Mouse (Mus musculus): ENCODE measurements around the gene Mcrip2. TPM values are rescaled to one million over a fixed set of nuclear protein-coding genes. Genes with fewer than 3 reads are reported as not detected.

The Mcrip2 gene
- polyA plus RNA-seq, 1 experiment from 2014 or later: 127 TPM

GRCm38 (mm10) chr17:25835301-25835700 lies 33.3 kb downstream of the Mcrip2 start:
- WGBS (ENCODE audit: insufficient replicate concordance): 87% methylated on average over 7 of the region's 7 CpGs
- Histone ChIP-seq H3K4me1 (ENCODE audit: insufficient read depth) (peaks cover 58% of the 10 kb centered on the region), H3K27ac (ENCODE audit: low read depth) (no peak overlapping the region), H3K4me2 (ENCODE audit: low read depth, low read length) (peak overlapping the region; percentile 99), H3K9me3 (ENCODE audit: low read length) (no peaks in the 10 kb centered on the region), H3K4me3 (ENCODE audit: low read depth, low read length) (no peak overlapping the region), H3K9ac (replicated peaks) (no peak overlapping the region), H3K27me3 (ENCODE audit: insufficient read depth, low read length) (no peaks in the 10 kb centered on the region), H3K36me3 (replicated peaks; ENCODE audit: insufficient read depth, low read length) (peaks cover 35% of the 10 kb centered on the region)
- no peak for DNase-seq
- ATAC-seq: no peak
- TF ChIP-seq CTCF (IDR thresholded peaks at IDR 0.05; ENCODE audit: low read depth): no peak
- TF ChIP-seq EP300 (IDR thresholded peaks at IDR 0.05; ENCODE audit: low read depth): no peak

- no peaks in the 10 kb centered on the region for H3K9me3 ChIP-seq (ENCODE audit: low read length)
- TF ChIP-seq CTCF (IDR thresholded peaks at IDR 0.05; ENCODE audit: low read depth) (no peak), EP300 (IDR thresholded peaks at IDR 0.05; ENCODE audit: low read depth) (no peak)
- H3K36me3 ChIP-seq (replicated peaks; ENCODE audit: insufficient read depth, low read length): peaks cover 32% of the 10 kb centered on the region
- H3K27ac ChIP-seq (ENCODE audit: low read depth): peak overlapping the region; percentile 99
- WGBS (ENCODE audit: insufficient replicate concordance): 76% methylated on average over 12 of the region's 12 CpGs
- no peaks in the 10 kb centered on the region for H3K27me3 ChIP-seq (ENCODE audit: insufficient read depth, low read length)
- H3K9ac ChIP-seq (replicated peaks): peak overlapping the region; percentile 84
- H3K4me1 ChIP-seq (ENCODE audit: insufficient read depth): peaks cover 62% of the 10 kb centered on the region
- peak overlapping the region; percentile 99 for H3K4me2 ChIP-seq (ENCODE audit: low read depth, low read length)
- peak overlapping the region; percentile 75 for H3K4me3 ChIP-seq (ENCODE audit: low read depth, low read length)
- DNase-seq (no peak), ATAC-seq (no peak)
Measured at GRCm38 (mm10) chr17:25834595-25835222, 33.9 kb downstream of the Mcrip2 start.

DNA sequence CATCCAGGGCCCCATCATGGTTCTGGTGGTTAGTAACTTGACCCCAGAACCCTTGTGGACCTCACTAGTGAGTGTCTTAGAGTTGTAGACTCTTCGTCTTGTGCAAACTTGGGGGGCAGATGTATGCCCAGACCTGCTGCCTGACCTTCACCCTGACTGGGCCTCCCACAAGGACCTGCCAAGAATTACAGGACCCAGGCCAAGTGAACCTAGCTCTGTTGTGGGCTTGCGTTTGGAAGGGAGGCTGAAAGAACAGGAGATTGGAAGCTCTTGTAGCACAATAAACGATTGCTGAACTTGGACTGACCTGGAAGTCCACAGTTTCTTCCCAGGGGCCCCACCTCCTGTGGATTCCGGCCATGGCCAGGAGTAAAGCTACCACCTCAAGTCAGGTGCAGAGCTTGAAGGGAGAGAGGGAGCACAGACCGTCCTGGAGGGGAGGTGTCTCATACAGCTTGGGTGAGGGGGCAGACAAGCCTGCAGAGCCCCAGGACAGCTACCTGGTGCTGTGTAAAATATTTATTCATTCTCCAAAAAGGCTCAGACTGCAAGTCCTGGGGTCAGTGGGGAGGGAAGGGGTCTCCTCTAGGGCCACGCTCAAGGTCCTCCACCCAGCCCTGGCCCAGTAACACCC lies 34.5 kb downstream of the Mcrip2 start:
- peaks cover 26% of the 10 kb centered on the region for H3K36me3 ChIP-seq (replicated peaks; ENCODE audit: insufficient read depth, low read length)
- H3K4me1 ChIP-seq (ENCODE audit: insufficient read depth): peaks cover 67% of the 10 kb centered on the region
- DNase-seq (no peak), ATAC-seq (no peak)
- H3K4me2 ChIP-seq (ENCODE audit: low read depth, low read length): peak overlapping the region; percentile 99
- peak overlapping the region; percentile 84 for H3K9ac ChIP-seq (replicated peaks)
- WGBS (ENCODE audit: insufficient replicate concordance): 33% methylated on average over 6 of the region's 6 CpGs
- no peaks in the 10 kb centered on the region for H3K9me3 ChIP-seq (ENCODE audit: low read length)
- peak overlapping the region; percentile 99 for H3K27ac ChIP-seq (ENCODE audit: low read depth)
- TF ChIP-seq EP300 (IDR thresholded peaks at IDR 0.05; ENCODE audit: low read depth): no peak
- no peak for TF ChIP-seq CTCF (IDR thresholded peaks at IDR 0.05; ENCODE audit: low read depth)
- H3K4me3 ChIP-seq (ENCODE audit: low read depth, low read length): peak overlapping the region; percentile 75
- H3K27me3 ChIP-seq (ENCODE audit: insufficient read depth, low read length): no peaks in the 10 kb centered on the region

DNA sequence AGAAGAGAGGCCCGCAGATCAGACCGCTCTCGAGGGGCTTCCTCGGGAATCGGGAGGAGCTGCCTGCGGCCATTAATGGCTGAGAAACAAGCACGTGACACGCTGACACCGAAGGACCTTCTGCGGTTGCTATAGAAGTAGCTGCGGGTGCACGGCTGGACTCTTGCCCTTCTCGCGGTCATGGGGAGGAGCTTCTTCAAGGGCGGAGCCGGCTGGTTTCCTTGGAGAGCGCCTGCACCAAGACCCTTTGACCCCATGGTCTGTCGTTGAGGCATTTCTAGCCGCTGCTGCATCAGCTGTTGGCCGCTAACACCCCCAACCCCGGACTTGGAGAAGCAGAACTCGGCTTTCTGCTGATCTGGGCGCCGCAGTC lies 35.3 kb downstream of the Mcrip2 start, which contains the start of gene Stub1:
Gene Stub1, minus strand, starts transcription at position 114 of the 373 bp plus-strand sequence.
- peak; percentile 87 for DNase-seq
- no peaks in the 10 kb centered on the region for H3K9me3 ChIP-seq (ENCODE audit: low read length)
- H3K9ac ChIP-seq (replicated peaks): peak within 1 kb of the TSS; percentile 84
- H3K27ac ChIP-seq (ENCODE audit: low read depth): peak within 1 kb of the TSS; percentile 99
- no peaks in the 10 kb centered on the region for H3K27me3 ChIP-seq (ENCODE audit: insufficient read depth, low read length)
- H3K36me3 ChIP-seq (replicated peaks; ENCODE audit: insufficient read depth, low read length): peaks cover 21% of the 10 kb centered on the region
- TF ChIP-seq CTCF (IDR thresholded peaks at IDR 0.05; ENCODE audit: low read depth) (no peak), EP300 (IDR thresholded peaks at IDR 0.05; ENCODE audit: low read depth) (no peak)
- peak within 1 kb of the TSS; percentile 99 for H3K4me2 ChIP-seq (ENCODE audit: low read depth, low read length)
- under 1% methylated on average over 24 of the region's 24 CpGs for WGBS (ENCODE audit: insufficient replicate concordance)
- ATAC-seq: peak; percentile 66
- peak within 1 kb of the TSS; percentile 75 for H3K4me3 ChIP-seq (ENCODE audit: low read depth, low read length)
- H3K4me1 ChIP-seq (ENCODE audit: insufficient read depth): peaks cover 67% of the 10 kb centered on the region

DNA sequence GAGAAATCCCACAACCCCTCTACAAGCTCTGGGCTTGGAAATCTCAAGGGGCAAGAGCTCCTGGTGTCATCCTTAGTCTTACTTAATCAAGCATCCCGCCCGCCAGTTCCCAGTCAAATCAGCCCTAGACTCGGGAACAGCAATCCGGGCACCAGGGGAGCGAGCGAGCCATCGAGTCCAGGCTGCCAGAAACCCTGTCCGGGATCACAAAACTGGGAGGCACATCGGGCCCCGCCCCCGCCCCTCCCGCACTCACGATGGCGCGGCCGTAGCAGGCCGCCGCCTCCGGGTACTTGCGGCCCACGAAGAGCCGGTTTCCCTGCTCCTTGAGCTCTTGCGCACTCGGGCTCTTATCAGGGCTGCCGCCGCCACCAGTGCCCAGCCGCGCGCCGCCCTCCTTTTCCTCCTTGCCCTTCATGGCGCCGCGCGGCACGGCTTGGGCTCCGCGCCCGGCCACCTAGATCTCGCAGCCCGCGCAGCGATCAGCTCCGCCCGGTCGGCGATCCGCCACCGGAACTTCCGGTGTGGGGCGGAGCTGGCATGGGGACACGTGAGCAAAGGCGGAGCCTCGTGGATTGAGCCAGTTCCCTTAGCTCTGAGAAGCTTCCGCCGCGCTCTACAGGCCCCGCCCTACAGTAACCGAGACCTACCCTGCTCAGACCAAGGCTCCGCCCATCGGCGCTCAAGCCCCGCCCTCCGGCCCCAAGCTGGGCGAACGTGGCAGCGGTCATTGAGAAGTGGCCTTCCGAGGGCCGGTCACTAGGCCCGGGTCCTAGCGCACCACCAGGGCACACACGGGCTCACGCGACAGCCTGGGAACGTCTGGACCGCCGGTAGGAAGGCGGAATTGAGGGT lies 35.9 kb downstream of the Mcrip2 start:
- no peaks in the 10 kb centered on the region for H3K27me3 ChIP-seq (ENCODE audit: insufficient read depth, low read length)
- peak overlapping the region; percentile 99 for H3K27ac ChIP-seq (ENCODE audit: low read depth)
- peaks cover 21% of the 10 kb centered on the region for H3K36me3 ChIP-seq (replicated peaks; ENCODE audit: insufficient read depth, low read length)
- peak overlapping the region; percentile 99 for H3K4me2 ChIP-seq (ENCODE audit: low read depth, low read length)
- peak overlapping the region; percentile 75 for H3K4me3 ChIP-seq (ENCODE audit: low read depth, low read length)
- DNase-seq: peak; percentile 99
- peak; percentile 89 for ATAC-seq
- TF ChIP-seq CTCF (IDR thresholded peaks at IDR 0.05; ENCODE audit: low read depth) (no peak), EP300 (IDR thresholded peaks at IDR 0.05; ENCODE audit: low read depth) (no peak)
- H3K4me1 ChIP-seq (ENCODE audit: insufficient read depth): peaks cover 70% of the 10 kb centered on the region
- H3K9me3 ChIP-seq (ENCODE audit: low read length): no peaks in the 10 kb centered on the region
- peak overlapping the region; percentile 84 for H3K9ac ChIP-seq (replicated peaks)
- WGBS (ENCODE audit: insufficient replicate concordance): 1% methylated on average over 66 of the region's 77 CpGs
